Mouse (Mus musculus) embryo, embryonic 11 days (tissue): Measurements from ENCODE around the gene Ttc29.
A peak's percentile ranks its signal among the peaks of the same experiment; 100 is the strongest.

Experiments
- DNase-seq: peaks from one replicate; pipeline ENCODE4 v3.0.0-alpha.2; 2015

The Ttc29 gene

GRCm38 (mm10) chr8:78426875-78427768 lies 214.0 kb downstream of the Ttc29 start:
- no peak for DNase-seq

DNA sequence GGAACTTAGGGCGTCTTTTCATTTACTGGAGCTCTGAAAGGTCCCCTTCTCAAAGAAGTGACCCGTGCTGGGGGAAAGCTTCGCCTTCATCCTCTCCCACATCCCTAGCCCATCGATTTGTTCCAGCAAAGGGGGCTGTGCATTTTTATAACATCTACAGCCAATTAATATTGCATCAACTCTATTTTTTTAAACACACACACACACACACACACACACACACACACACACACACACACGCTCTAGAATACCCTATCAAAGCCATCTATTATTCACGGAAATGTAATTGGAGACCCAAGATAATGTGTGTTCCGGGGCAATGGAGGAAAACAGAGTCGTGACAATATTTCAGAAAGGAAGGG lies 214.7 kb downstream of the Ttc29 start:
- no peak for DNase-seq

DNA sequence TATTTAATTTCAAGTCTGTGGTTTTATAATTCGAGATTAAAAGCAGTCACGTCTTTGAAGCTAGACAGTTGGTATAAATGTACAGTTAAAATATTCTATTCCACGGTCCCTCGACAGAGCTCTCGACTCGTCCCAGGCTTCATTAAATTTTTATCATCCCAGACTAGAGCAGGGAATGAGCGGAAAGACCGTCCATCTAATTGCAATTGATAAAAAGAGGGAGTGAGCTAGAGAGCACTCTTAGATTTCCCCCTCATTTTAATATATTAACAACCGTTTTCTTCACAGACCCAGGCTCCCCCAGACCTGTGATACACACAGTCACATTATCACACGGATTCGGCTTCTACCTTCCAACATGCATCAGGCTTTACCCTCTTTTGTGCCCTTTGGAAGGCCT lies 215.1 kb downstream of the Ttc29 start:
- DNase-seq: no peak

DNA sequence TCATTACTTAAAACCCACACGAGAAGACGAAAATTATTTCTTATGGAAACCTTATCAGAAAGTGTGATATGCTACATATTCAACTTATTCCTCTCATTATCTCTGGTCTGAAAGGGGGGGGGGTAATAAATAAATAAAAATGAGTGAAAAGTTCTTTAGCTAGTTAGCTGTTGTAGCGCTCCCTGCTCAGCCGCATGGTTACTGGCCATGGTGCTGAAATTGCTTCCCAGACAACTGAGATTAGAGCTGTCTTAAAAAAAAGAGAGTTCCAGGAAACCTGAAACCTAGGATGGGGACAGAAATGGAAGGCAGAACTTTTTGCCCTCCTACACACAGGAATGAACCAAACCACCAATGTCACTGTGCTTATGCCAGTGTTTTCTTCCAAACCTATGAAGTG lies 218.3 kb downstream of the Ttc29 start:
- DNase-seq: peak; percentile 86

DNA sequence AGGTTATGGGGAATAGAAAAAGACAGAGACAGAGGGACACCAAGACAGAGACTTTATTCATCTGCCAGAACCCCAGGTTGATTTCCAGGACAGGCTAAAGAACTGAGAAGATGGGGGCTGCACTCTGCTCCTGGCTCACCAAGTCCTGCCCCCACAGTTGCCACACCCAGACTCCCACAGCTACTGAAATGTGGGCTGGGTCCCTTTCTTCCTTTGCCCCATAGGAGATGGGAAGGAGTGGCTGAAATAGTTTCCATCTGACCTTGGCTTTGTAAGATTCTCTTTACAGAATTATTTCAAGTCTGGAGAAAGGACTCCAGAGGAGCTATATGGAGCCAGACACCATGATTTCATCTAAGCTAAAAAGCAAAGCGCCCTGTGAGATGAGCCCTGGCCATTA lies 219.4 kb downstream of the Ttc29 start:
- DNase-seq: no peak

- DNase-seq: no peak
These were observed 220.2 kb downstream of the Ttc29 start for GRCm38 (mm10) chr8:78433318-78433717.

DNA sequence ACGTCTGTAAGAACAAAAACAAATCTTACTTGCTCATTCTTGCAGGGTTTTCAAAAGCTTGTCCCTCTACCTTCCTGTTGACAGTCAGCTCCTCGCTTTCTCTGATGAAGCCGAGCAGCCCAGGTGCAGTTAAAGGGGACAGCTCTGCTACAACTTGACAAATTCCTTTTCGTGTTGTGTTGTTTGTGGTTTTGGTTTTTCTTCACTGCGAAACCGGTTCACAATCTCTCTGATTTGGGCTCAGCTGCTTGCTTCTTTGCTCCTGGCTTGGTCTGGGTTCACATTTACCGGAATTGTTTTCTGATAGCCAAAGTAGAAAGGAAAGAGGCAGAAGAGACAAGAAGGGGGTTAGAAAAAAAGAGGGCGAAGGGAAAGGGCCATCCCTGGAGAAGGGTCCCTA lies 221.2 kb downstream of the Ttc29 start:
- no peak for DNase-seq

- DNase-seq: peak; percentile 70
These were observed 221.9 kb downstream of the Ttc29 start for GRCm38 (mm10) chr8:78434823-78435623.

- DNase-seq: no peak
These were observed 222.5 kb downstream of the Ttc29 start for GRCm38 (mm10) chr8:78435624-78435960.

GRCm38 (mm10) chr8:78436071-78436651 lies 223.1 kb downstream of the Ttc29 start, which contains the start of gene Pou4f2:
Gene Pou4f2, minus strand, starts transcription at chr8:78436645.
- peak; percentile 65 for DNase-seq

GRCm38 (mm10) chr8:78436661-78437060 lies 223.6 kb downstream of the Ttc29 start:
- no peak for DNase-seq

- DNase-seq: no peak
These were observed 224.3 kb downstream of the Ttc29 start for GRCm38 (mm10) chr8:78437140-78438045.

DNA sequence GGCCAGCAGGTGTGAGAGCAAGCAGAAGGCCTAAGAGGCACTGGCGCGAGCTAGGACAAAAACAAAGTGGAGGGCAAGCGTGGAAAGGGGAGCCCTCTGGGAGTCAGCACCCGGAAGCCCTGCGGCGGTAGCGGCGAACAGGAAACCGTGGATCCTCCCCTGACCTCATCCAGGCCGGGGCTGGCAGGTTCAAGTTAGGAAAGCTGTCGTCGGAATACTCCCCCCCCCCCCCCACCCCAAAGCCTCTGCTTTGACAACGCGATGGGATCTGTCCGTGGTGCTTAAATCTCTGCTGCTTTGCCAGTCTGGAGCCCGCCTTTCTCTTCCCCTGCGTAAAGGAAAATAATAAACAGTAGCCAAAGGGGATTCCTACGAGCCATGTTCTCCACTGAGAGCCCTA lies 225.0 kb downstream of the Ttc29 start:
- DNase-seq: peak; percentile 86

- no peak for DNase-seq
These were observed 229.7 kb downstream of the Ttc29 start for GRCm38 (mm10) chr8:78442781-78443180.
